Mouse (Mus musculus) frontal cortex, postnatal 25 days (tissue): ENCODE measurements around the gene Odr4.
A peak's percentile ranks its signal among the peaks of the same experiment; 100 is the strongest.

Experiments
- DNase-seq, 2 experiments: peaks; one replicate each; pipeline ENCODE4 v3.0.0; 2022; ENCODE audit warnings: low spot score in 2 of 2

The Odr4 gene

DNA sequence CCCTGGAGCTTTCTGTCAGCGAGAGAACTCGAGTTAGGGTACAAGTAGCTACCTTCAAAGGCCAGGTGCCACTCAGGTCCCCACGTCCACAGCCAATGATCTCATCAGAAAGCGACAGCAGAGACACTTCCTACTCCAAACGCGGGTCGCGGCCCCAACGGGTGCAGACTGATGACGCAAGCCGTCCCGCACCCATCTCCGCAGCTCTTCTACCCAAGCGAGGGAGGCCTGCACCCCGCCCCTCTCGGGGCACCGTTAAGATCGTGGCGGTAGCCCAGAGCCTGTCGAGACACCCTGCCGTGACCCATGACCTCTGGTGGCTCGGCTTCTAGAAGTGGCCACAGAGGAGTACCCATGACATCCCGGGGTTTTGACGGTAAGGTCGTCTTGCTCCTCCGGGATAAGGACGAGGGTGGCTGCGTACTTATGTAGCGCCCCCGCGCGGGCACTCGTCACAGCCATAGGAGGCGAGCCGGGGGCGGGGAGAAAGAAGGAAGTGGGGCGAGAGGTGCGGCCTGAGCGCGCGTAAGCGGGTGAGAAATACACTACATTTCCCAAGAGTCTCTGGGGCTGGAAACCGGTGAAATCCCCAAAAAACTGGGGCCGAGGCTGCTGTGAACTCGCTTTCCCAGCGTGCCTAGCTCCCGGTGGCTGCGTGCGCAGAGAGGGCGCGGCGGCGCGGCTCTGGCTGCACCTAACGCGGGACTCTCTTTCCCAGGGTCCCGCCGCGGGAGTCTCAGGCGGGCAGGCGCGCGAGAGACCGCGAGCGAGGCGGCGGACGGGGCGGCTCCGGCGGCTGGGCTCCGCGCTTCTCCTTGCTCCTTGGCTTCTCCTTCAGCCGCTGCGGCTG, at the start of gene Odr4, which contains the start of gene Tpr:
Gene Odr4, minus strand, starts transcription at position 443 of the 850 bp plus-strand sequence.
Gene Tpr, plus strand, starts transcription at position 201 of the 850 bp plus-strand sequence.
- peak; percentile 99 for DNase-seq

DNA sequence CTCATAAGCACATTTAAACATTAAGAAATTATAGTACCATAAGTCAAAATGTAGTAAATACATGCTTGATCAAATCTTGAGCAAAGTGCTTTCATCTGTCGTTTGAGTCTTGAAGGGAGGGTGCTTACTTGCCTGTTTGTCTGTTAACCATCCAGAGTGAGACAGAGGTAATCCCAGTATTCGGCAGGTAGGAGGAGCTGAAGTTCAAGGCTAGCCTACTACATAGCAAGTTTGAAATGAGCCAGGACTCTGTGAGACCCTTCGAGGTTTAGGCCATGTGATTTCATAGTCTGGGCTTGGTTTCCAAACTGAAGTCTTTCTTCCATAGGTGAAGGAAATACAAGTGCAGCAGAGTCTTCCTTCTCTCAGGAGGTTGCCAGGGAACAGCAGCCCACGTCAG, 48.9 kb upstream of the Odr4 start:
- no peak for DNase-seq

DNA sequence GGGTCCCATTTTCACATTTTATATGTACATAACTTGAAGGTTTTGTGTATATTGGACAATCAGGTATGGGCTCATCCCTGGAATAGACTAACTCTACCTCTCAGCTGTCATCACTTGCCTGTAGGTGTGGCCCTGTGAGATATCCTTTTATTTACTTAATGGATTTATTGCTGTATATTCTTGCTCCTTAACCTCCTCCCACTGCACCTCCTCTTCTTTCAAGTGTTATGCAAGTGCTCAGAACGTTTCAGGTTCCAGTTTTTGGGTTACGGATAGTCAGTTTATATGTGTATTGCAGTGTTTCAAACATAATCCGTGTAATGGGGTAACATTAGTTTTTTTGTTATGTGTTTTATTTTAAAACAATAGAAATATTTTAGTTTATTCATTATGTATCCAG, 45.8 kb upstream of the Odr4 start:
- DNase-seq, result no peak

DNA sequence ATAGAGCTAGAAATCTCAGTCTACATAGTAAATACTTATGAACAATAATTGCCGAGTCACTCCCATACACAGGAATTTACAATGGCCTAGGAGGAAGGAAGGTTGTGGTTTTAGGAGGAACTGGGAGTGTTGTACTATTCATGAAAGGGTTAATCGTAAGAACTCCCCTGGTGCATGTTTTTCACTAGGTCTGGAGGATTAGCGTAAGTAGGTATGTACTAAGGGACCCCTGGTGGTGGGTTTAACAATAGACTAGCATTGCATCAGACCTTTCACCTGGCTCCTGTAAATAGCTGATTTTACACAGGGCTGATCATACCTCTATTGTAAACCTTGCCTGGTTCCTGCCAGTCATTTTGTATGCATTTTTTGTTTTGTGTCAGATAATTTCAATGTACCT, 33.3 kb upstream of the Odr4 start:
- no peak for DNase-seq

DNA sequence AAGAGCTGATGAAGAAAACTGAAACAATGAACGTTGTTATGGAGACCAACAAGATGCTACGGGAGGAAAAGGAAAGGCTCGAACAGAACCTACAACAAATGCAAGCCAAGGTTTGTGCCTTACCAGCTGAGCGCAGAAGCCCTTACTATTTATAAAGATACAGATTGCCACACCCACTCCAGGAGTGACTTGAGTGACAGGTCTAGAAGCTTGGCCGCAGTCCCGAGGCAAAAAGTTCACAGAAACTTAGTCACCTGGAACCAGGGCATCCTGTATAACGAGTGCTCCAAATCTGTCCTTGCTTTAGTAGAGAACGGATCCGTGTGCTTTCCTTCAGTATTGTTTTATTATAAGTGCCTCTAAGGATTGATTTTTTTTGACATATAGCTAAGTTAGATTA, 32.8 kb upstream of the Odr4 start:
- no peak for DNase-seq

DNA sequence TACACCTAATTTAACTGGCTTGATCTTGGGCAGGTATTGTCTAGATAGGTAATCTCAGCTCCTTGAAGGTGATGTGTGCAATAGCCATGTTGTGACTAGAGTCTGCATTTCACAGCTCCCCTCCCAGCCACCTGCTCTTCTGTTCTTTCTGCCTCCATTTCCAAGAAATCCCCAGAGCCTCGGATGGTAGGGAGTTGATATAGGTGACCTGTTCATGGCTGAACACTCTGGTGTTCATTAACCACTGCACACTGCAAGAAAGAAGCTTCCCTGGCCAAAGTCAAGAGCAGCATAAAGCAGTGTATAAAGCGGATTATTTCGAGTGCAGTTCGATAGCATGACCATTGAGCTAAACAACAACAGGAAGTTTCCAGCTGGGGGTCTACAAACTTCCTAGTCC, 25.5 kb upstream of the Odr4 start:
- no peak for DNase-seq

DNA sequence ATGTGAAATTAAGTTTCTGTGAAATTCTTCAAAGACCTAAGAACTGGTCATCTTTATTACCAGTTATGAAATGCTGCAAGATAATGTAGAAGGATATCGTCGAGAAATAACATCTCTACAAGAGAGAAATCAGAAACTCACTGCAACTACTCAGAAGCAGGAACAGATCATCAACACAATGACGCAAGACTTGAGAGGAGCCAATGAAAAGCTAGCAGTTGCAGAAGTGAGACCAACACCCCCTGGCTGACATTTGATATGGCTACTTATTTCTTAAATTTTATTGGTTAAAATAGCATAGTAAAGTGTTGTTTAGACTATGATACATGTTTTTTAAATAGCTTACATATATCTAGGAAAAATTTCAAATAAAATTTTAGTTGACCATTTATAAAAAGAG, 23.1 kb upstream of the Odr4 start:
- no peak for DNase-seq

DNA sequence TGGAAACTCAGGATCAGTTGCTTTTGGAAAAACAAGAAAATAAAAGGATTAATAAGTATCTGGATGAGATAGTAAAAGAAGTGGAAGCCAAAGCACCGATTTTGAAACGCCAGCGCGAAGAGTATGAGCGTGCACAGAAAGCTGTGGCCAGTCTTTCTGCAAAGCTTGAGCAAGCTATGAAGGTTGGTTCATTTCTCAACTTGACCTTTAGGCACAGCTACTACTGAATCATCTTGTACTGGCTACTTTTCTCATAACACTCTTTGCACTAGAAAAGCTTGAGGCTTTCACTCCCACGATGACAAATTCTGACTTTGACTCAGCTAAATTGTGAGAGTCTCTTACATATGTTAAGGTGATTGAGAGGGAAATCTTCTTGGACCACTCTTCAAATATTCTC, 17.1 kb upstream of the Odr4 start:
- DNase-seq, result no peak

DNA sequence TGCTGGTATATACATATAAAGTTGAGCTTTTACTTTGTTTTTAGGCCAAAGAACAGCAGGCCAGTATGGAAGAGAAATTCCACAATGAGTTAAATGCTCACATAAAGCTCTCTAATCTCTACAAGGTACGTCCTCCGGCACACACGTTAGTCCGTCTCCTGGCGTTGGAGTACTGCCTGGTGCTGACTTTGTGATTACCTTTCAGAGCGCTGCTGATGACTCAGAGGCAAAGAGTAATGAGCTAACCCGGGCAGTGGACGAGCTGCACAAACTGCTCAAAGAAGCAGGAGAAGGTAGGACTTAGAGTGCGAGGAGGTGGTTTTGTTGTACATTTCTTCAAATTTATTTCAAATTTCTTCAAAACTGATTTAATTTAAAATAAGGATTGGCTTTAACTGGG, 14.4 kb upstream of the Odr4 start:
- no peak for DNase-seq

DNA sequence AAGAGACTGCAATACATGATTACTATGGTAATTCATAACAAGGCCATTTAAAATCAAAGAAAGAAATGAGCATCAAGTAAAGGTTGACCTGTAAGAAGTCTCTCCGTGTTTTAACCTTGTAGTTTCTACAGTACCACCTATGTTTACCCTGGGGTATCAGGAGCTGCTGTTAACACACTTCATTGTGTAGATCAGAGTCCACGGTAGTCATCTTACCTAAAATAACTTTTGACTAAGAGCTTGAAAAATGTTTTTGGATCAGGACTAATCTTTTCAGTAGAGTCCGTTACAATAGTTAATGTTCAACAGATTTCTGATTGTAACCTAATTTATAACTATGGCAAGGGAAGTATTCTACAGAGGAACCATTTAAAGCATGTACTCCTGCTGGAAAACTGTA, 11.7 kb upstream of the Odr4 start:
- no peak for DNase-seq

DNA sequence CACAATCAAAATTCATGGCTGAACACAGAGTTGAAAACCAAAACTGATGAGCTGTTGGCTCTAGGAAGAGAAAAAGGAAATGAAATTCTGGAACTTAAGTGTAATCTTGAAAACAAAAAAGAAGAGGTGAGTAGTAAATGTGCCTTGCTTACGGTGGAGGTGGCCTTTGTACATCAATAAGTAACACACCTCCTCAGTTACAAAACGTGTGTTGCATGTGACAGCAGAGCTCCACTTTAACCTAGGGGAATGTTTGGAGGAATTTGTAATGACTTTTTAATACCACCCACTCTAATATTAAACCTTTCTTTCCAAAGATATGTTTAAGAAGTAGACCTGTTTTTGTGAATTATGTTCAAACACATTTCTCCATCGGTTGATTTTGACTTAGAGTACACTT, 11.0 kb upstream of the Odr4 start:
- DNase-seq, result no peak

DNA sequence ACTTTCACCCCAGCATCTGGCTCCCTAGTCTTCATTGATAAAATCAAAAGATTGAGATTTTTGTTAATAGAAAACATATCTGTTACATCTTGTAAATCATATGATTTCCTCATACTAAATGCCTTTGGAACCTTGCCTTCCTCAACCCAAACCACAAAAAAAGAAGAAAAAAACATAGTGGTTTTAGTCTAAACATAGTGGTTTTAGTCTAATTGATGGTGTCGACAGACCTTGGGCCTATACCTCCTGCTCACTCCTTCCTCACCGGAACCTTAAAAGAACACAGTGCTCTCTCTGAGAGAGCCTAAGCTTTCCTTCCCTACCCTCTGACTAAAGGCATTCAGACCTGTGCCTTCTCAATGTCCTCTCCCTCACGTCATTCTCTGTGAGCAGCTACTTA, 3.1 kb upstream of the Odr4 start:
- no peak for DNase-seq

DNA sequence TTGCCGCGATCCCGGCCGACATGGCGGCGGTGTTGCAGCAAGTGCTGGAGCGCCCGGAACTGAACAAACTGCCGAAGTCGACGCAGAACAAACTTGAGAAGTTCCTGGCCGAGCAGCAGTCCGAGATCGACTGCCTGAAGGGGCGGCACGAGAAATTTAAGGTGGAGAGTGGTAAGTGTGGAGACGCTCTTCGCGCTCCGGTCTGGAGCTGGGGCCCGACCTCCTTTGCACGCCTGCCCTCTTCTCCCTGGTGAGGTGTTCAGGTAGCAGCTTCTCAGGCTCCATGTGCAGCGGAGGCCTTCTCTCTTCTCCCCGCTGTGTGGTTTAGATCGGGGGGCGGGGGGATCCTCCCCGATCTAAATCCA, 590 bp upstream of the Odr4 start:
- no peak for DNase-seq

DNA sequence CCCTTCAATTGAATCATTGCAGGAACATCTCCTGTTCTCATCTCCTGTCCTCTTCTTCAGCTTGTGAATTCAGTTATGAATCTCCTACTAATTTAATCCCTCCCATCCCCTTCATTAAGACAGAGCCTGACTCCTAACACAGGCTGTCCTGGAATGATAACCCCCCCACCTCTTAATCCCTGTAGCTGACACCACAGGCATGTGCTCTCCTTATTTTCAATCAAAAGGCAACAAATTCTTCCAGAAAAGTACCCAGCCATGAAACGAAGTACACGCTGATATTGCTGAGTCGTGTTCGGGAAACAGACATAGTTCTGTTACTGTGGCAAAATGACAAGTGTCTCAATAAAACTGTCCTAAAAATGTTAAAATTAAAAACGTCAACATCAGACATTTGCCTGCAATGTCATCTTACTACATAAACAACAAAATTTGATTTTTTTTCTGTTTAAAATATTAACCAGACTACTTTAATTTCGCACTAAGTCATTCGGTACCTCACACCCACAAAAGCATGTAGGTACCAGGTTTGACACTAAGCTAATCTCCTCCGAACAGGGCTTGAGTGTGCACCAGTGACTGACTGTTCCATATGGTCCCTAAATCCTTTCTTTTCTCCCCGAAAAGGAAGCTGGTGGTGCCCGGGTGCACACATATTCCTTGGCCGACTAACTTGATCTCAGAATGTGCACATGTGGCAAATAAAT, 796 bp downstream of the Odr4 start:
- DNase-seq, result no peak

DNA sequence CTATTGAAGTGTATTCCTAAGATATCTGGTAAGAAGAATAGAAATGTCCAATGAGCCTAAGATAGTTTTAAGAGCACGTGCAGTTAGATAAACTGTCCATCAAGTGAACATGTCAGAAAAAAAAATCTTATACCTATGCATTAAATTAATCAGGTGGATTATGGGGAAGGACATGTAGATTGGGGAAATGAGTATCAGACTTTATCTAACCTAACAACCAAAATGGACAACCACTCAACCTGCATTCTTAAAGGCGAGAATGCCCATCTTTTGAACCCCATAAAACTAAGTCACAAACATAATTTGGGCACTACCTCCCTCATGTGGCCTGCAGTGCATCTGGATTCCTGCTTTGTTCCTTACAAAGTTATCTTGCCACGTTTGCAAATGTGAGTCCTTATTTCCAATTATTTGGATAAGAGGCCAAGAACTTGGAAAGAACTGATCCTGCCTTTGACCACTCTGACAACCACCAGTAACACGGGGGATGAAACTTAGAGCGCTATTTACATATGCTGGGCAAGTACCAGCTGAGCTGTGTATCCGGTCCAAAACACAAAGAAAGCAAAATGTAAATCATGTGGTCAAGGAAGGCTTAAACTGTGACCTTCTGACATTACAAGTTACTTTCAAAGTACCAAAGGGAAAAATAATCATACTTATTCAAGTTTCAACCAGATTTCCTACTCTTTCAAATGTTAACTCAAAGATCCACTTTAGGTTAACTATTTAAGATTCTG, 3.3 kb downstream of the Odr4 start:
- DNase-seq, result no peak

DNA sequence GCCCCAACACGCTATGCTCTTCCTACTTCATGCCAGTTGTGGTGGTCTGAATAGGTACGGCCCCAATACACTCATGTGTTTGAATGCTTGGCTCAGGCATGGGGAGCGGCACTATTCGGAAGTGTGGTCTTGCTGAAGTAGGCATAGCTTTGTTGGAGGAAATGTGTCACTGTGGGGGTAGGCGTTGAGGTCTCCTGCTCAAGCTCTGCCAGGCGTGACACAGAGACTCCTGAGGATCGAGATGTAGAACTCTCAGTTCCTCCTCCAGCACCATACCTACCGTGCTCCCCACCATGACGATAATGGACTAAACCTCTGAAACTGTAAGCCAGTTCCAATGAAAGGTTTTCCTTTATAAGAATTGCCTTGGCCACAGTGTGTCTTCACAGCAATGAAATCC, 5.3 kb downstream of the Odr4 start:
- DNase-seq, result no peak

DNA sequence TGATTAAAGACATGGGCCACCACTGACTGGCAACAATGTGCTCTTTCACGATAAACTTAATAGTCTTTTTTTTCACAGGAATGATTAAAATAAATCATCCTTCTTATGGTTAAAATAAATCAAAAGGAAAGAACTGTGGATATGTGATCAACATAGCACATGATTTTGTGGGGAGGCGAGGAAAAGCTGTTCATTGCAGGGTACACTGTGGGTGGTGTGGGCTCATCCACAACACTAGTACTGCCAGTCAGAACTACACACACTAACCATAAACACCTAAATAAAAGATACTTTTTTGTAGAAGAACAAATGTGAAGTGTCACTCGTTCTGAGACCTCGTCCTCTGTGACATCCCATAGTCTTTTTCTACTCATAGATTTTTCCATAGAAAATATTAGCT, 8.7 kb downstream of the Odr4 start:
- DNase-seq, result no peak

DNA sequence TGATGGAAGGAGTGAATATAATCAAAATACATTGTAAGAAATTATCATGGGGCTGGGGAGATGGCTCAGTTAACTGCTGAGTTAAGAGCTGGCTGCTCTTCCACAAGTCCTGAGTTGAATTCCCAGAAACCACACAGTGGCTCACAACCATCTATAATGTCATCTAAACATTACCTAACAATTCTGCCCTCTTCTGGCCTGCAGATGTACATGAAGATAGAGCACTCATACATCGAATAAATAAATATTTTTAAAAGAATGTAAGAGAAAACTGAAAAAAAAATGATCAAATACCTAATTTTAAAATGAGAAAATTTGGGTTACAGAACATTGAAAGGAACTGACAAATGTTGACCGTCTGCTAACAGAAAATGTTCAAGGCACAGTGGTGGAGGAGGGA, 18.6 kb downstream of the Odr4 start:
- DNase-seq, result no peak

DNA sequence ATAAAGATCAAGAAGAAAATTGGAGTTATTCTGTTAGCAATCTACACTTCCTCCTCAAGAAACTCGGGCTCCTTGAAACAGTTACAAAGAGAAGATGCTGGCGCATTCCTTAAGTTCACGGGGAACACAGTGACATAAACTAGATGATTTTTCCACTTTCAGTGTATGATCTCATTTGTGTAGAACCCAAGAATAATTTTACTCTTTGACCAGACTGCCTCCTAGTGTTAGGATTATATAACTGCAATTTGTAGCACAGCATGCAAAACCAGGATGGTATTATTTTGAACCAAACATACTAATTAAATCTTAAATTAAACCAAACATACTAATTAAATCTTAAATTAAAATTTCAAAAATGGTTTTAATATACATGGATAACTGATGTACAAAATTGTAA, 20.0 kb downstream of the Odr4 start:
- DNase-seq, result no peak

DNA sequence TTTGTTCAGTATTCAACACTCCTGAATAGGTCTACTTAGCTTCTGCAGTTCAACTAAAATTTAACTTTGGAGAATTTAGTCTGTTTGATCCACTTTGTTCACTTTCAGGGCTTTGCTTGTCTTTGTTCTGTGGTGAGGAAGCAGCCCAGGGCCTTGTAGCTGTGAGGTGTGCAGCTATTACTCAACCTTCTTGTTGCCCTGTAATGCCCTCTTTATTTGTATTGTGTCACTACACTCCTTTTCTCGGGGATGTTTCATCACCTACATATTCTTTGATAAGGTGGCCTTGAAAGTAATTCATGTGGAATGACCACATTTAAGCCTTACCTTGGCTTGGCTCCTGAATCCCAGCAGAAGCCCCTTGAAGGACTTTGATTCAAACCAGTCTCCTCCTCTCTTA, 32.0 kb downstream of the Odr4 start:
- no peak for DNase-seq

DNA sequence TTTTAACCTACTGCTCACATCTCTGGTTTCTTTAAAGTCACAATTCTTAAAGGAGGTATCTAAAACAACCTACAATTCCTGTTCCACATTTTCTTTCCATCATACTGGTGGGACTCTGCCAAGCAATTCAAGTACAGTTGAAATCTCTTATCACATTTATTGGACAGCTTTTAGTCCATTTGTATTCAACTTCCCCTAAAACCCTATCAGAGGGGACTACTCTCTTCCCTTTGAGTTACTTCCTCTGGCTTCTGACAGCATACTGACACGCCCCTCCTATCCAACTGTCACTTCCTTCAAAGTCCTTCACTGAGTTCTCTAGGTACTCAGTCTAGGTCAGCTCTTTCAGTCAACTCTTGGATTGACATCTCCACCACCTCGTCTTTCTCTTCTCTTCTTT, 57.8 kb downstream of the Odr4 start:
- no peak for DNase-seq

DNA sequence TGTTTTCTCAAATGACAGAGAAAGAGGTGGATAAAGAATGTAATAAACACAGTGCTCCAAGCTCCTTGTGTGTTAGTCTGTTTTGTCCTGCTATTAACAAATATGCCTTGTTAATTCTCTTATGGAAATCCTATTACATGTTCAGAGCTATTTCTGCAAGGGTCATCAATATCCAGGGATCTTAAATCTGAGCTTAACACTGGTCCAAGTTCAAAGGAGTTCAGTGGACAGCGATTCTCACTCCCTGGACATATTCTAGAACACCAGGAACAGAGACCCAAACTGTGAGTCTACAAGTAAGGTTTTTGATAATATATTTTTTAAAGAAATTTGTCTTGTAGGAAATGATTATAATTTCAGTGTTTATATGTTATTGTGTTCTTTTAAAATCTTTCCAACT, 73.7 kb downstream of the Odr4 start, which contains the start of gene Pdc:
Gene Pdc, plus strand, starts transcription at position 213 of the 400 bp plus-strand sequence.
- DNase-seq, result no peak
